Mouse (Mus musculus) B cell, adult 62 days (primary cell): ENCODE results near the gene Rpusd4. TPM values are rescaled to one million over a fixed set of nuclear protein-coding genes. Genes with fewer than 3 reads are reported as not detected.

Experiments used
- total RNA-seq: library from RNA; stranded (reverse); gene quantifications from 4 replicates; pipeline ENCODE4 v1.2.4, GENCODE M21; 2023

Rpusd4 gene
- total RNA-seq, result 26.0 to 30.3 TPM (median 27.1 TPM) in 4 replicates

DNA sequence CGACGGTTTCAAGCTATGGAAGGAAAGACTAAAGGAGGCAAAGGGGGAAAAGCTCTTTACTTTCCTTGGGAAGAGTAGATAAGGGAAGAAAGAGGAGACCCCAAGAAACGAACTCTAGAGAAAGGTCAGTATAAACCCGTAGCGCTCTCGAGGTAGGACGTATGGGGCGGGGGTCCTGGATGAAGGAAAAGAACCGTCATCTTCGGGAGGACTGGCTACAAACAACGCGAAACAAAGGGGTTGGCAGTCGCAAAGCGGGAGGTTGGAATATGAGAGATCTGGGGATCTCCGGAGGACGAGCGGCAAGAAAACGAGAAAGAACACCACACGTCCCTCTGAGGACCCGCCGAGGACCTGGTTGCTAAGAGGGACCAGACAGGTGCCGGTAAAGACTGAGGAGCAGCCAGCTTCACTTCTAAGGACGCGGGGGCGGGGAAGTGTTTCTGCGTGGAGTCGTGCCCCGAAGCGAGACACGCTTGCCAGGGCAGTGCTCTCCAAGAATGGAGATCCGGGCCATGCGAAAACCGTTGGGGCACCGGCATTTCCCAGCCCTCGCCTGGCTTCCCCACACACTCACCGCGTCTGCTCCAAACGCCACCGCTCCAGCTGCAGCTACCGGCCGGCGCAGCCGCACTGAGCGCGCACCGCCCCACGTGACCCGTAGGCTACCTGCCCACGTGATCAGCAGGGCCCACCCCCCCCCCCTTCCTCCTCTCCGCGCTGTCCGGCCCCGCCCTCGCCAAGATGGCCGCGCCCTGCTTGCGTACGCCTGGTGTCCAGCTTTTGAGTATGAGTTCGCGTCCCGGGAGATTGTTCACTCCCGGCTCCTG, at the start of gene Rpusd4, which contains the start of gene Fam118b:
TSS of gene Rpusd4 (plus strand) at position 720 of the 830 bp plus-strand sequence.
TSS of gene Fam118b (minus strand) at position 660 of the 830 bp plus-strand sequence.

Other genes starting within 250 kb of the Rpusd4 start
- gene St3gal4, start 148.6 kb upstream of the Rpusd4 start, total RNA-seq, result 10.0 to 17.9 TPM (median 14.7 TPM) in 4 replicates
- gene Dcps, start 91.8 kb upstream of the Rpusd4 start, total RNA-seq, result 35.4 to 37.3 TPM (median 35.6 TPM) in 4 replicates
- 98.3 to 120 TPM (median 101 TPM) in 4 replicates for gene Srpr, start 67.7 kb upstream of the Rpusd4 start, total RNA-seq
- 10.5 to 11.9 TPM (median 11.6 TPM) in 4 replicates for gene Tirap, start 67.6 kb upstream of the Rpusd4 start, total RNA-seq
- gene Foxred1, start 56.8 kb upstream of the Rpusd4 start, total RNA-seq, result 30.5 to 37.8 TPM (median 35.8 TPM) in 4 replicates
- gene Fam118b, start 60 bp upstream of the Rpusd4 start, total RNA-seq, result 18.0 to 26.5 TPM (median 22.5 TPM) in 4 replicates
- 5.1 to 8.5 TPM (median 6.4 TPM) in 4 replicates for gene Cdon, start 153.3 kb downstream of the Rpusd4 start, total RNA-seq